Mouse (Mus musculus): Measurements from ENCODE around the gene Aes. TPM values are rescaled to one million over a fixed set of nuclear protein-coding genes. Genes with fewer than 3 reads are reported as not detected.

The Aes gene
- polyA plus RNA-seq, 1 experiment, result 639 TPM

DNA sequence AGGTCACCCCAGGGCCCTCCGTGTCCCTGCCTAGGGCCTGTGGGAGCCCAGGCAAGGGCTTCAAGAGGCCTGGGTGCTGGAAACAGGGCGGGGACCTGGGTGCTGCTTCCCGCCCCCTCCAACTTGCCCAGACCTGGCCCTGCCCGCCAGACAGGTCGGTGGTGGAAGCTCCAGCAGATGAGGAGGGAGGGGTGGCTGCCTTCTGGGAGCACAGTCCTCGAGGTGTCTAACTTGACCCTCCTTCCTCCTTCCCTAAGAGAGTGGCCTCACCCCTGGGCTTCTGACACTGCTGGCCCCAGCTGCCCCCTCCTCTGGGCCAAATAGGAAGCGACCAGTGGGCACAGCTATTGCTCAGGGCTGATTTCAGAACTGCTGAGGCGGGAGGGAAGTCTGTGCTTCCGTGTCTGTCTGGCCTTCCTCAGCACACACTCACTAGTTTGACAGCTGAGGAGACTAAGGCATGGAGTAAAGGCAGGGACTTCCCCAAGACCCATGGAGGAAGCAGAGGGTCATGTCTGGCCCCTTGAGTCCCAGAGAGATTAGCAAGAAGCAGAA is 35.2 kb upstream of the Aes start, which contains the start of gene Gna15:
Gene Gna15, minus strand, starts transcription at position 175 of the 555 bp plus-strand sequence.
- Histone ChIP-seq H3K79me2 (ENCODE audit: control insufficient read depth, insufficient read depth) (no peaks in the 10 kb centered on the region), H3K27me3 (ENCODE audit: control insufficient read depth, insufficient read depth, insufficient read length) (peaks cover 7% of the 10 kb centered on the region), H3K36me3 (ENCODE audit: control insufficient read depth, insufficient read depth) (no peaks in the 10 kb centered on the region), H3ac (ENCODE audit: control insufficient read depth, insufficient read length) (no peak within 1 kb of the TSS), H3K4me2 (ENCODE audit: low read depth) (no peak within 1 kb of the TSS), H3K4me3 (no peak within 1 kb of the TSS)
- TF ChIP-seq REST (IDR thresholded peaks at IDR 0.05; ENCODE audit: insufficient read depth, insufficient read length) (no peak), MAX (IDR thresholded peaks at IDR 0.05; ENCODE audit: low read depth) (no peak), SRF (IDR thresholded peaks at IDR 0.05; ENCODE audit: control insufficient read depth, insufficient read length, low read depth) (no peak), POLR2A (IDR thresholded peaks at IDR 0.05; ENCODE audit: insufficient read length, low read depth) (no peak), POLR2AphosphoS2 (IDR thresholded peaks at IDR 0.05; ENCODE audit: insufficient read length, low read depth) (no peak), E2F4 (IDR thresholded peaks at IDR 0.05; ENCODE audit: insufficient read depth) (no peak), CEBPB (IDR thresholded peaks at IDR 0.05; ENCODE audit: insufficient read depth, poor library complexity, severe bottlenecking) (no peak), TCF12 (IDR thresholded peaks at IDR 0.05; ENCODE audit: insufficient read depth, poor library complexity, severe bottlenecking) (no peak), USF1 (IDR thresholded peaks at IDR 0.05; ENCODE audit: low read depth) (no peak), MYOD1 (IDR thresholded peaks at IDR 0.05; ENCODE audit: control insufficient read depth in 1 of 3, insufficient read length in 2 of 3, low read depth in 2 of 3) (no peak), MYOG (IDR thresholded peaks at IDR 0.05; ENCODE audit: control insufficient read depth in 1 of 3, insufficient read depth in 1 of 3, insufficient read length in 2 of 3, low read depth in 2 of 3) (no peak), TCF3 (IDR thresholded peaks at IDR 0.05; ENCODE audit: insufficient read length, low read depth) (no peak)

GRCm38 (mm10) chr10:81525017-81525694 is 34.1 kb upstream of the Aes start:
- H3K4me3 ChIP-seq, result no peak overlapping the region
- H3K4me2 ChIP-seq (ENCODE audit: low read depth), result no peak overlapping the region
- H3ac ChIP-seq (ENCODE audit: control insufficient read depth, insufficient read length), result no peak overlapping the region
- H3K27me3 ChIP-seq (ENCODE audit: control insufficient read depth, insufficient read depth, insufficient read length), result no peaks in the 10 kb centered on the region
- no peaks in the 10 kb centered on the region for H3K79me2 ChIP-seq (ENCODE audit: control insufficient read depth, insufficient read depth)
- no peaks in the 10 kb centered on the region for H3K36me3 ChIP-seq (ENCODE audit: control insufficient read depth, insufficient read depth)
- TF ChIP-seq MYOG (IDR thresholded peaks at IDR 0.05; ENCODE audit: control insufficient read depth in 1 of 3, insufficient read depth in 1 of 3, insufficient read length in 2 of 3, low read depth in 2 of 3) (no peak), TCF3 (IDR thresholded peaks at IDR 0.05; ENCODE audit: insufficient read length, low read depth) (no peak), TCF12 (IDR thresholded peaks at IDR 0.05; ENCODE audit: insufficient read depth, poor library complexity, severe bottlenecking) (no peak), POLR2AphosphoS2 (IDR thresholded peaks at IDR 0.05; ENCODE audit: insufficient read length, low read depth) (no peak), REST (IDR thresholded peaks at IDR 0.05; ENCODE audit: insufficient read depth, insufficient read length) (no peak), POLR2A (IDR thresholded peaks at IDR 0.05; ENCODE audit: insufficient read length, low read depth) (no peak)

- TF ChIP-seq MYOG (IDR thresholded peaks at IDR 0.05; ENCODE audit: control insufficient read depth in 1 of 3, insufficient read depth in 1 of 3, insufficient read length in 2 of 3, low read depth in 2 of 3) (peak in 2 of 3 experiments; percentile 31 to 50), E2F4 (IDR thresholded peaks at IDR 0.05; ENCODE audit: insufficient read depth) (no peak), MYOD1 (IDR thresholded peaks at IDR 0.05; ENCODE audit: control insufficient read depth in 1 of 3, insufficient read length in 2 of 3, low read depth in 2 of 3) (peak in 2 of 3 experiments; percentile 38 to 41), TCF3 (IDR thresholded peaks at IDR 0.05; ENCODE audit: insufficient read length, low read depth) (no peak)
- H3K36me3 ChIP-seq (ENCODE audit: control insufficient read depth, insufficient read depth), result no peaks in the 10 kb centered on the region
- no peaks in the 10 kb centered on the region for H3K79me2 ChIP-seq (ENCODE audit: control insufficient read depth, insufficient read depth)
- no peak overlapping the region for H3ac ChIP-seq (ENCODE audit: control insufficient read depth, insufficient read length)
- H3K4me2 ChIP-seq (ENCODE audit: low read depth), result no peak overlapping the region
- no peak overlapping the region for H3K4me3 ChIP-seq
- no peaks in the 10 kb centered on the region for H3K27me3 ChIP-seq (ENCODE audit: control insufficient read depth, insufficient read depth, insufficient read length)
Measured at GRCm38 (mm10) chr10:81526779-81527178, 32.5 kb upstream of the Aes start.

GRCm38 (mm10) chr10:81534826-81535225 is 24.5 kb upstream of the Aes start:
- Histone ChIP-seq H3K36me3 (ENCODE audit: control insufficient read depth, insufficient read depth) (no peaks in the 10 kb centered on the region), H3K79me2 (ENCODE audit: control insufficient read depth, insufficient read depth) (peaks cover 28% of the 10 kb centered on the region), H3K4me2 (ENCODE audit: low read depth) (no peak overlapping the region), H3K4me3 (no peak overlapping the region), H3K27me3 (ENCODE audit: control insufficient read depth, insufficient read depth, insufficient read length) (no peaks in the 10 kb centered on the region), H3ac (ENCODE audit: control insufficient read depth, insufficient read length) (no peak overlapping the region)
- TF ChIP-seq MYOD1 (IDR thresholded peaks at IDR 0.05; ENCODE audit: control insufficient read depth in 1 of 3, insufficient read length in 2 of 3, low read depth in 2 of 3) (no peak), USF1 (IDR thresholded peaks at IDR 0.05; ENCODE audit: low read depth) (no peak), TCF12 (IDR thresholded peaks at IDR 0.05; ENCODE audit: insufficient read depth, poor library complexity, severe bottlenecking) (no peak), E2F4 (IDR thresholded peaks at IDR 0.05; ENCODE audit: insufficient read depth) (no peak), REST (IDR thresholded peaks at IDR 0.05; ENCODE audit: insufficient read depth, insufficient read length) (no peak), SRF (IDR thresholded peaks at IDR 0.05; ENCODE audit: control insufficient read depth, insufficient read length, low read depth) (no peak), CEBPB (IDR thresholded peaks at IDR 0.05; ENCODE audit: insufficient read depth, poor library complexity, severe bottlenecking) (no peak), TCF3 (IDR thresholded peaks at IDR 0.05; ENCODE audit: insufficient read length, low read depth) (no peak), MYOG (IDR thresholded peaks at IDR 0.05; ENCODE audit: control insufficient read depth in 1 of 3, insufficient read depth in 1 of 3, insufficient read length in 2 of 3, low read depth in 2 of 3) (no peak), MAX (IDR thresholded peaks at IDR 0.05; ENCODE audit: low read depth) (no peak), POLR2AphosphoS2 (IDR thresholded peaks at IDR 0.05; ENCODE audit: insufficient read length, low read depth) (no peak), POLR2A (IDR thresholded peaks at IDR 0.05; ENCODE audit: insufficient read length, low read depth) (no peak)
